Comparison of ENCODE assay signal across 13 mouse cellular contexts in genomic region chr15:86777998-86778397, GRCm38 (mm10).
"Had no signal": no experiment of that assay in that cellular context is flagged by ENCODE, and none has a peak within 500 bp of the region (broad histone marks: within the 10 kb centered on the region; RNA-seq: fewer than 3 reads in every experiment).

No protein-coding gene starts in this region.

- H3K9ac ChIP-seq: hindbrain, embryonic 13.5 days; limb, embryonic 15.5 days; liver, embryonic 12.5 days; midbrain, embryonic 13.5 days had no signal

- H3K4me3 ChIP-seq: hindbrain, embryonic 13.5 days; limb, embryonic 15.5 days; liver, embryonic 12.5 days; midbrain, embryonic 13.5 days; myocyte had no signal

- H3K4me2 ChIP-seq: hindbrain, embryonic 13.5 days; limb, embryonic 15.5 days; liver, embryonic 12.5 days; midbrain, embryonic 13.5 days had no signal

- H3K9me3 ChIP-seq: hindbrain, embryonic 13.5 days; limb, embryonic 15.5 days; liver, embryonic 12.5 days; midbrain, embryonic 13.5 days had no signal

- DNase-seq: kidney, adult 11 months; kidney, adult 9 months; kidney, postnatal 36 days; layer of hippocampus, adult 9-11 months; layer of hippocampus, postnatal 36 days; thymus, postnatal 4 days had no signal

- H3K27ac ChIP-seq: hindbrain, embryonic 13.5 days; hindbrain, postnatal 0 days; kidney, postnatal 0 days; limb, embryonic 15.5 days; liver, embryonic 12.5 days; midbrain, embryonic 13.5 days had no signal

- H3K36me3 ChIP-seq: hindbrain, embryonic 13.5 days; limb, embryonic 15.5 days; liver, embryonic 12.5 days; midbrain, embryonic 13.5 days had no signal

- H3K27me3 ChIP-seq: hindbrain, embryonic 13.5 days; limb, embryonic 15.5 days; liver, embryonic 12.5 days; midbrain, embryonic 13.5 days had no signal

- ATAC-seq: hindbrain, postnatal 0 days; liver, embryonic 12.5 days; midbrain, embryonic 13.5 days had no signal

- H3K4me1 ChIP-seq: limb, embryonic 15.5 days; liver, embryonic 12.5 days; midbrain, embryonic 13.5 days had no signal
